Mouse (Mus musculus): ENCODE measurements around the gene Slu7. TPM values are rescaled to one million over a fixed set of nuclear protein-coding genes. Genes with fewer than 3 reads are reported as not detected.

The Slu7 gene
- 94.3 to 105 TPM (median 101 TPM) in 4 replicates for total RNA-seq (2023)

DNA sequence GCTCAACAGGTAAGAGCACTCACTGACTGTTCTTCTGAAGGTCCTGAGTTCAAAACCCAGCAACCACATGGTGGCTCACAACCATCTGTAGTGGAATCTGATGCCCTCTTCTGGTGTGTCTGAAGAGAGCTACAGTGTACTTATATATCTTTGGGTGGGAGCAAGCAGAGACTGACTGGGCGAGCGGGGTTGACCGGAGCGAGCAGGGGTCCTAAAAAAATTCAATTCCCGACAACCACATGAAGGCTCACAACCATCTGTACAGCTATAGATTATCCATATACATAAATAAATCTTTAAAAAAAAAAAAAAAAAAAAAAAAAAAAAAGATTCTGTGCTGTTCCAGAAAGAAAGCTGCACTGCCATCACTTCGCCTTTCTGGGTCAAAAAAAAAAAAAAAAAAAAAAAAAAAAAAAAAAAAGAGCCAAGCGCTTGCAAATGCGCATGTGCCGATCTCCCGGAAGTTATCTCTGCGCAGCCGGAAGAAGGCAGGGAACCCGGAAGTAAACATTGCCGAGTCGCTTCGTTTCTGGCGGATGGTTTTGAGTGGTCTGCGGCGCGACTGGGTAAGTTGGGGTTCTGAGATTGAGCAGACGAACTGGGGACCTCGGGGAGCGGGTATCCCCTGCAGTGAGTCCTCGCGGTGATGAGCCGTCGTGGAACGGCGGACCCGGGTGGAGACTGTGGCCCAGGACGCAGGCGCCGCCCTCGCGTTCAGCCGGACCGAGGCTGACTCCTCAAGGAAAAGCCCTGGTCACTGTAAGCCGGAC lies at the start of gene Slu7:
Slu7 (plus strand) TSS at position 491 of the 770 bp plus-strand sequence.

DNA sequence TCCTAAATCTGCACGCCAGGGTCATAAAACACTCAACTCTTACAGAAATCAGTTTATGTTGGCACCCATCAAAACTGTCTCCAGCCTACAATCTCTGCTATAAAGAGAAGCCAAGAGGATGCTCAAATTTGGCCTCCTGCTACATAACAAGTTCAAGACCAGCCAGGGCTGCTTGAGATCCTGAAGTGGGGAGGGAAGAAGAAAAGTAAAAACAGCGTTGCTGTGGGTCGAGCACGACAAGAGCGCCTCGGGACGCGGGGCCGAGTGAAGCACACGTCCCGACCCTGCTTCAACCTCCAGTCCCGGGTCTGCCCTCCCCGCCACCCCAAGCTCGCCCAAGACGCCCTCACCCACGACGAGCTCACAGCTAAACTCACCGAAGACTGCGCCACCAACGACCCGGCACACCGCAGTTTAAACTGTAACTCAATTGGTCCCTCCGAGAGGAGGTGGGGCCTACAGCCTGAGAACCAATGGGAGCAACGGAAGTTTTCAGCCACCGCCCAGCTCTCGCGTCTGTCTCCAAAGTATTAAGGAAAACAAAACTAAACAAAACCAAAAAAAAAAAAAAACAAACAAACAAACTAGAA lies 7.6 kb upstream of the Slu7 start, which contains the start of gene Pttg1:
Pttg1 (minus strand) TSS at position 428 of the 590 bp plus-strand sequence.

GRCm38 (mm10) chr11:43474225-43474774 lies 40.8 kb downstream of the Slu7 start, which contains the start of gene C1qtnf2:
Gene C1qtnf2, plus strand, starts transcription at chr11:43474276.

Other genes with a start within 250 kb of the Slu7 start
- gene Pttg1, start 7.5 kb upstream of the Slu7 start, total RNA-seq (2023): 44.2 to 54.2 TPM (median 48.6 TPM) in 4 replicates
- not detected in 4 replicates for gene C1qtnf2, start 40.5 kb downstream of the Slu7 start, total RNA-seq (2023)
- gene Ccnjl, start 95.0 kb downstream of the Slu7 start, total RNA-seq (2023): not detected in 4 replicates
- gene 4933415A04Rik, start 153.3 kb downstream of the Slu7 start, total RNA-seq (2023): not detected in 4 replicates
- gene Fabp6, start 167.8 kb downstream of the Slu7 start, total RNA-seq (2023): not detected in 4 replicates
- 57.1 to 67.0 TPM (median 61.6 TPM) in 4 replicates for gene Pwwp2a, start 248.3 kb downstream of the Slu7 start, total RNA-seq (2023)

Measured in B cell, adult 62 days (primary cell).